20 mouse cellular contexts compared by ENCODE assay signal in genomic region chr10:9643531-9643930, GRCm38 (mm10). TPM values are rescaled to one million over a fixed set of nuclear protein-coding genes. Genes with fewer than 3 reads are reported as not detected.
"Had no signal": no experiment of that assay in that cellular context is flagged by ENCODE, and none has a peak within 500 bp of the region (broad histone marks: within the 10 kb centered on the region; RNA-seq: fewer than 3 reads in every experiment).

No protein-coding gene starts in this region.

- ATAC-seq: inflammation-experienced regulatory T-cells, adult 6 months; intestine, embryonic 15.5 days; intestine, postnatal 0 days; liver, embryonic 12.5 days had no signal

- H3K4me2 ChIP-seq: heart, embryonic 12.5 days; intestine, embryonic 15.5 days; limb, embryonic 13.5 days; limb, embryonic 15.5 days; liver, embryonic 12.5 days had no signal

- DNase-seq: gastrocnemius, adult 2 months; gastrocnemius, postnatal 10 days; gastrocnemius, postnatal 25 days; kidney, adult 18-20 months; kidney, adult 8-10 months; kidney, postnatal 10 days; kidney, postnatal 25 days; kidney, postnatal 4 days; left cerebral cortex, postnatal 4 days had no signal

- H3K27me3 ChIP-seq: heart, embryonic 12.5 days; intestine, embryonic 15.5 days; limb, embryonic 13.5 days; limb, embryonic 15.5 days; liver, embryonic 12.5 days had no signal

- H3K4me1 ChIP-seq: limb, embryonic 13.5 days; limb, embryonic 15.5 days had no signal

- H3K9ac ChIP-seq: heart, embryonic 12.5 days; intestine, embryonic 15.5 days; limb, embryonic 13.5 days; limb, embryonic 15.5 days; liver, embryonic 12.5 days; liver, embryonic 14.5 days had no signal

- H3K36me3 ChIP-seq: heart, embryonic 10.5 days; heart, embryonic 12.5 days; intestine, embryonic 15.5 days; limb, embryonic 13.5 days; limb, embryonic 15.5 days; liver, embryonic 12.5 days had no signal

- H3K27ac ChIP-seq: gastrocnemius, adult 2 months; heart, embryonic 10.5 days; intestine, embryonic 15.5 days; layer of hippocampus, adult 2 months; left cerebral cortex, adult 2 months; limb, embryonic 13.5 days; limb, embryonic 15.5 days; liver, embryonic 12.5 days; liver, embryonic 14.5 days had no signal

- H3K9me3 ChIP-seq: heart, embryonic 10.5 days; heart, embryonic 12.5 days; intestine, embryonic 15.5 days; limb, embryonic 13.5 days; limb, embryonic 15.5 days; liver, embryonic 12.5 days had no signal

- H3K4me3 ChIP-seq: gastrocnemius, adult 2 months; heart, embryonic 10.5 days; heart, embryonic 12.5 days; intestine, embryonic 15.5 days; layer of hippocampus, adult 2 months; left cerebral cortex, adult 2 months; limb, embryonic 13.5 days; limb, embryonic 15.5 days; liver, embryonic 12.5 days had no signal

RNA-seq across cellular contexts. Expression of gene Samd5, which starts 31.5 kb away (rescaled TPM):
- polyA plus RNA-seq: inflammation-experienced regulatory T-cells, adult 6 months had no signal
